Mouse (Mus musculus): ENCODE data around the gene Zfp410. TPM values are rescaled to one million over a fixed set of nuclear protein-coding genes. Genes with fewer than 3 reads are reported as not detected.
"Not testable (repeated sequence)": the region's sequence is repeated elsewhere in the genome, so short reads cannot be mapped to it uniquely, and the experiment has no call there.

The Zfp410 gene
- polyA plus RNA-seq, 1 experiment from 2014 or later, result 68.0 TPM

GRCm38 (mm10) chr12:84327111-84327512 lies 10.5 kb downstream of the Zfp410 start:
- no peak overlapping the region for H3K4me3 ChIP-seq (ENCODE audit: low read depth, low read length)
- no peak overlapping the region for H3K9ac ChIP-seq (replicated peaks; ENCODE audit: low read depth, low read length)
- H3K36me3 ChIP-seq (ENCODE audit: control insufficient read depth, insufficient read depth, low read length), result peaks cover 47% of the 10 kb centered on the region
- no peaks in the 10 kb centered on the region for H3K27me3 ChIP-seq (ENCODE audit: control insufficient read depth, insufficient read depth, low read length)
- H3K4me2 ChIP-seq (ENCODE audit: low read depth, low read length), result no peak overlapping the region
- no peaks in the 10 kb centered on the region for H3K4me1 ChIP-seq (ENCODE audit: control insufficient read depth, insufficient read depth, low read length)
- H3K27ac ChIP-seq (ENCODE audit: low read depth, low read length), result no peak overlapping the region
- WGBS, result 87% methylated on average over 4 of the region's 4 CpGs
- no peak for ATAC-seq (ENCODE audit: low read depth)
- no peaks in the 10 kb centered on the region for H3K9me3 ChIP-seq (ENCODE audit: control insufficient read depth, low read length)

DNA sequence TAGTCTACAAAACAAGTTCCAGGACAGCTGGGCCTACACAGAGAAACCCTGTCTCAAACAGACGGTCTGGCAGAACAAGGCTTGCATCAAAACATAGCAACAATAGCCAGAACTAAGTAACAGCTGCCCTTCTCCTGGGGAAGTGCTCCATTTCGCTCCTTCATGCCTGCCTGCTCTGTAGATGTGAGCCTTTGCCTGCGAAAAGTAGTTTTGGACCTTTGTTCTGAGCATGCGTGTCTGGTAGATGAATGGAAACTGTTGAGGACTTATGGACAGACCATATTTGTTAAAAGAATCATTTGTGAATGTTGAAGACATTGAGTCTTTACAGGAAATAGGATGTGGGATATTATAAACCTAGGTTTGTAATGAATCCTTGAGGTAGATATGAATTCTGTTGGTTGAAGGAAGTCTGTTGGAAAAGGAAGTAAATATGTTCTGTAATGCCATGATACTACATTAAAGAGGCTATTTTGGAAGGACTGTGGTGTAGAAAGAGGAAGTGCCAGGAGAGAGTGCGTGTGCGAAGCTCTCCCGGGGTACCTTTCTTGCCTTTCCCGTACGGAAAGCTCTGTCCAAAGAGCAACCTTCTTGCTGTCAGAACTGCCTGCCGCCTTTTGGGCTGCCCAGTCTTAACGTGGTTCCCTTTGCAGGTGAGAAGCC lies 20.4 kb downstream of the Zfp410 start:
- H3K4me3 ChIP-seq (ENCODE audit: low read depth, low read length), result no peak overlapping the region
- no peak overlapping the region for H3K27ac ChIP-seq (ENCODE audit: low read depth, low read length)
- H3K27me3 ChIP-seq (ENCODE audit: control insufficient read depth, insufficient read depth, low read length), result no peaks in the 10 kb centered on the region
- H3K4me1 ChIP-seq (ENCODE audit: control insufficient read depth, insufficient read depth, low read length), result no peaks in the 10 kb centered on the region
- no peak for ATAC-seq (ENCODE audit: low read depth)
- H3K36me3 ChIP-seq (ENCODE audit: control insufficient read depth, insufficient read depth, low read length), result peaks cover 52% of the 10 kb centered on the region
- no peak overlapping the region for H3K9ac ChIP-seq (replicated peaks; ENCODE audit: low read depth, low read length)
- H3K9me3 ChIP-seq (ENCODE audit: control insufficient read depth, low read length), result no peaks in the 10 kb centered on the region
- no peak overlapping the region for H3K4me2 ChIP-seq (ENCODE audit: low read depth, low read length)
- WGBS, result 91% methylated on average over 11 of the region's 11 CpGs

GRCm38 (mm10) chr12:84347192-84347591 lies 30.5 kb downstream of the Zfp410 start:
- H3K9ac ChIP-seq (replicated peaks; ENCODE audit: low read depth, low read length), result no peak overlapping the region
- no peaks in the 10 kb centered on the region for H3K9me3 ChIP-seq (ENCODE audit: control insufficient read depth, low read length)
- H3K4me2 ChIP-seq (ENCODE audit: low read depth, low read length), result no peak overlapping the region
- no peaks in the 10 kb centered on the region for H3K27me3 ChIP-seq (ENCODE audit: control insufficient read depth, insufficient read depth, low read length)
- no peak overlapping the region for H3K4me3 ChIP-seq (ENCODE audit: low read depth, low read length)
- H3K4me1 ChIP-seq (ENCODE audit: control insufficient read depth, insufficient read depth, low read length), result no peaks in the 10 kb centered on the region
- ATAC-seq (ENCODE audit: low read depth), result no peak
- WGBS, result 49% methylated on average over 2 of the region's 2 CpGs
- H3K36me3 ChIP-seq (ENCODE audit: control insufficient read depth, insufficient read depth, low read length), result peaks cover 30% of the 10 kb centered on the region
- H3K27ac ChIP-seq (ENCODE audit: low read depth, low read length), result no peak overlapping the region

DNA sequence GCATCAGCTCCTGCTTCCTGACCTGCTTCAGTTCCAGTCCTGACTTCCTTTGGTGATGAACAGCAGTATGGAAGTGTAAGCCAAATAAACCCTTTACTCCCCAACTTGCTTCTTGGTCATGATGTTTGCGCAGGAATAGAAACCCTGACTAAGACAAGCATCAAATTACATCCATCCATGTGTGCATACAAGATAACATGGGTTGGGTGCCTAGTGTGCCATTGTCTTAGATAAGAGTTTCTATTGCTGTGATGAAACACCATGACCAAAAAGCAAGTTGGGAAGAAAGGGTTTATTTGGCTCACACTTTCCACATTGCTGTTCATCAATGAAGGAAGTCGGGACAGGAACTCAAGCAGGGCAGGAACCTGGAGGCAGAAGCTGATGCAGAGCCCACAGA lies 42.0 kb downstream of the Zfp410 start:
- peaks cover 31% of the 10 kb centered on the region for H3K36me3 ChIP-seq (ENCODE audit: control insufficient read depth, insufficient read depth, low read length)
- ATAC-seq (ENCODE audit: low read depth); H3K4me1 ChIP-seq (ENCODE audit: control insufficient read depth, insufficient read depth, low read length); H3K27me3 ChIP-seq (ENCODE audit: control insufficient read depth, insufficient read depth, low read length); H3K9me3 ChIP-seq (ENCODE audit: control insufficient read depth, low read length); H3K9ac ChIP-seq (replicated peaks; ENCODE audit: low read depth, low read length); H3K4me2 ChIP-seq (ENCODE audit: low read depth, low read length); H3K27ac ChIP-seq (ENCODE audit: low read depth, low read length); H3K4me3 ChIP-seq (ENCODE audit: low read depth, low read length): not testable (repeated sequence)
- WGBS, result 81% methylated on average over 2 of the region's 2 CpGs

DNA sequence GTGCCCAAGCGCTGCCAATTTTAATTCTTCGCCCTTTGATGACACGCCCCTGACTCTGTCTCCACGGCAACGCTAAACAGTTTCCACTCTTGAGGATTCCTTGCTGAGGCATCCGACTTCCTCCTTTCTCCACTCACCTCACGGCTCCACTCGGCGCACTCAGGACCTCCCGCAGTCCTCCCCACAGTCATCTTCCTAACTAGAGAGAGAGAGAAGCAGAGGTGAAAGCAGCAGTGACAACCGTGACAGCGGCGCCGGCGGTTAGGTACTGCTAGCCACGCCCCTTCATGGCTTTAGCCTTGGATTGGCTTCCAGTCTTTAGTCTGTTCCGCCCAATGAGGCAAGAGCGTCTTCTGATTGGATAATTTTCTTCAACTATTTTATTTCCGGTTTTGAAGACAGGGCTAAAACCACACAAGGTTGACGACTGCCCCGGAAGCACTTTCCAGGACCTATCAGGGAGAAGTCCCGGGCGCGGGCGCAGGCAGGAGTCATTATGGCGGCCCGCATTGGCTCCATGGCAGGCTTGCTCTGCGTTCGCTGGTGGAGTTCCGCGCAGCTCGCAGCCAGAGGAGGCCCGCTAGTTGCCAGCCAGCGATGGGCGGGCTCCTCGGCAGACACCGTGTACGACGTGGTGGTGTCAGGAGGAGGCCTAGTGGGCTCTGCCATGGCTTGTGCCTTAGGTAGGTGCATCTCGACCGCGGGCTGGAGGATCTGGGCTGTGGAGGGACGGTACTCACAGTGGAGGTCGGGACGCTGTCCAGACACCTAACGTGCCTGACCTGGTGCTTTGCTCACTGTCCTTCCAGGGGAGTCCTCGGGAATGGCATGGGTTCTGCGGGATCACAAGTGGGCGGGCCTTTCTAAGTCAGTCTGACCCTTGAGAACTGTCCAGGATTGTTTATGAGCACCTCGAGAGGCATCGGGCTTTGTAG lies 45.2 kb downstream of the Zfp410 start, which contains the start of the genes Coq6 and Fam161b:
TSS of gene Coq6 (plus strand) at position 103 of the 935 bp plus-strand sequence.
TSS of gene Fam161b (minus strand) at position 279 of the 935 bp plus-strand sequence.
- H3K36me3 ChIP-seq (ENCODE audit: control insufficient read depth, insufficient read depth, low read length), result peaks cover 8% of the 10 kb centered on the region
- peak; percentile 99 for ATAC-seq (ENCODE audit: low read depth)
- under 1% methylated on average over 51 of the region's 51 CpGs for WGBS
- H3K9ac ChIP-seq (replicated peaks; ENCODE audit: low read depth, low read length), result peak within 1 kb of the TSS; percentile 80
- H3K4me2 ChIP-seq (ENCODE audit: low read depth, low read length), result peak within 1 kb of the TSS; percentile 90
- H3K9me3 ChIP-seq (ENCODE audit: control insufficient read depth, low read length), result no peaks in the 10 kb centered on the region
- peaks cover 12% of the 10 kb centered on the region; the same call in 1 of the 2 replicates for H3K4me1 ChIP-seq (ENCODE audit: control insufficient read depth, insufficient read depth, low read length)
- H3K27ac ChIP-seq (ENCODE audit: low read depth, low read length), result peak within 1 kb of the TSS; percentile 69; the same call in 1 of the 2 replicates
- no peaks in the 10 kb centered on the region; the same call in 1 of the 2 replicates for H3K27me3 ChIP-seq (ENCODE audit: control insufficient read depth, insufficient read depth, low read length)
- peak within 1 kb of the TSS; percentile 96 for H3K4me3 ChIP-seq (ENCODE audit: low read depth, low read length)

DNA sequence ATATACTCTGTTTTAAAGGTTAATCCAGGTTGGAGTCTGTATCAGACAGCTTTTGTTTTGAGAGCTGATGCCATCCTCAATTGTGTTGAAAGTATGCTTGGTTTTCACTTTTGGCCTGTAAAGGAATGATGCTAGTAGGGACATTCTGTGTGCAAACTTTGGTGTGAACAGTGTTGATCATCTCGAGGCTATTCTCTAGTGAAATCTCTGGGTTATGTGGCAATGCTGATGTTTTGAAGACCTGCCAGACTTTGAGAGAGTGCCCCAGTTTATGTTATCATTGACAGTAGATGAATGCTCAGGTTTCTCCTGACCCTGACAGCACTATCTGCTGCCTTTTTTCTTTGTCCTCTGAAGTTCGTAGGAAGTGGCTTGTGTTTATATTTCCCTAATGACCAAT lies 46.2 kb downstream of the Zfp410 start:
- no peak overlapping the region for H3K27ac ChIP-seq (ENCODE audit: low read depth, low read length)
- peak overlapping the region; percentile 90 for H3K4me2 ChIP-seq (ENCODE audit: low read depth, low read length)
- H3K27me3 ChIP-seq (ENCODE audit: control insufficient read depth, insufficient read depth, low read length), result no peaks in the 10 kb centered on the region; the same call in 1 of the 2 replicates
- H3K9me3 ChIP-seq (ENCODE audit: control insufficient read depth, low read length), result no peaks in the 10 kb centered on the region
- H3K4me1 ChIP-seq (ENCODE audit: control insufficient read depth, insufficient read depth, low read length), result peaks cover 12% of the 10 kb centered on the region; the same call in 1 of the 2 replicates
- H3K9ac ChIP-seq (replicated peaks; ENCODE audit: low read depth, low read length), result no peak overlapping the region
- H3K36me3 ChIP-seq (ENCODE audit: control insufficient read depth, insufficient read depth, low read length), result peaks cover 2% of the 10 kb centered on the region
- WGBS, result 77% methylated on average over 2 of the region's 2 CpGs
- peak overlapping the region; percentile 96 for H3K4me3 ChIP-seq (ENCODE audit: low read depth, low read length)
- no peak for ATAC-seq (ENCODE audit: low read depth)

DNA sequence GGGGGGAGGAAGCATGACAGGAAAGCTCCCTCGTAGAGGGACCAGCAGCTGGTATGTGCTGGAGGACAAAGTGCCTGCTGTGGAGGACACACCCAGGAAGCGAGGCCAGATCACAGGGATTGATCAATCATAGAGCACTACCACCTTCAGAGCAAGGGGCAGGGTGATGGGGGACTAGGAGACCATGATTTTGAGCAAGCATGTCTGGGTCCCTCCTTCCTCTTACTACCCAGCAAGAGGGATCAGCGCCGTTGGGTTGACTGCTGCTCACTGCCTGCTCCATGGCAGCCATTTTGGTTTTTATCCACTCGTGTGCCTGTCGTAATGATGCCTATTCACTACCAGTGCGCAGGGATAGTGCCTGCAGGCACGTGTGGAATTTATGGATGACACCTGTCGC lies 47.6 kb downstream of the Zfp410 start:
- no peak for ATAC-seq (ENCODE audit: low read depth)
- H3K9me3 ChIP-seq (ENCODE audit: control insufficient read depth, low read length), result no peaks in the 10 kb centered on the region
- WGBS, result 77% methylated on average over 9 of the region's 9 CpGs
- H3K4me1 ChIP-seq (ENCODE audit: control insufficient read depth, insufficient read depth, low read length), result peaks cover 12% of the 10 kb centered on the region; the same call in 1 of the 2 replicates
- no peak overlapping the region for H3K4me2 ChIP-seq (ENCODE audit: low read depth, low read length)
- H3K4me3 ChIP-seq (ENCODE audit: low read depth, low read length), result no peak overlapping the region
- no peak overlapping the region for H3K27ac ChIP-seq (ENCODE audit: low read depth, low read length)
- no peak overlapping the region for H3K9ac ChIP-seq (replicated peaks; ENCODE audit: low read depth, low read length)
- H3K36me3 ChIP-seq (ENCODE audit: control insufficient read depth, insufficient read depth, low read length), result peaks cover 16% of the 10 kb centered on the region
- H3K27me3 ChIP-seq (ENCODE audit: control insufficient read depth, insufficient read depth, low read length), result no peaks in the 10 kb centered on the region; the same call in 1 of the 2 replicates

DNA sequence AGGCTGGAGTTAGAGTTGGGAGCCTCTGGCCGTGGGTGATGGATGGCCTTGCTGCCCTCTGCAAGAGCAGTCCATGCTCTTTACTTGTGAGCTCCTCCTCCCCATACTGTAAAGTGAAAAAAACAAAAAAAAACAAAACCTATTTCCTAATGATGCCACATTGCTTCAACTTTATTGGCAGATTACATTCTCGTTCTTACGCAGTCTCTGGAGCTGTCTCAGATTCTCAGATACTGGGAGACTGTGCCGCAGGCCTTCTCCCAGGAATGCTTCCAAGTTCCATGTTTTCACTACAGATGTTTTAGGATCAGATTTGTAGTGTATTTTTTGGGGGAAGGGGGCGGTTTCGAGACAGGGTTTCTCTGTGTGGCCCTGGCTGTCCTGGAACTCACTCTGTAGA lies 48.5 kb downstream of the Zfp410 start:
- WGBS, result 95% methylated on average over 6 of the region's 6 CpGs
- ATAC-seq (ENCODE audit: low read depth), result no peak
- no peak overlapping the region for H3K9ac ChIP-seq (replicated peaks; ENCODE audit: low read depth, low read length)
- no peak overlapping the region for H3K4me2 ChIP-seq (ENCODE audit: low read depth, low read length)
- H3K27ac ChIP-seq (ENCODE audit: low read depth, low read length), result no peak overlapping the region
- H3K9me3 ChIP-seq (ENCODE audit: control insufficient read depth, low read length), result no peaks in the 10 kb centered on the region
- no peaks in the 10 kb centered on the region; the same call in 1 of the 2 replicates for H3K27me3 ChIP-seq (ENCODE audit: control insufficient read depth, insufficient read depth, low read length)
- peaks cover 19% of the 10 kb centered on the region for H3K36me3 ChIP-seq (ENCODE audit: control insufficient read depth, insufficient read depth, low read length)
- peaks cover 12% of the 10 kb centered on the region; the same call in 1 of the 2 replicates for H3K4me1 ChIP-seq (ENCODE audit: control insufficient read depth, insufficient read depth, low read length)
- H3K4me3 ChIP-seq (ENCODE audit: low read depth, low read length), result no peak overlapping the region
